In genomic region chr10:25359959-25360811, GRCm38 (mm10) we compare ENCODE assay signal across 8 mouse cellular contexts. TPM values are rescaled to one million over a fixed set of nuclear protein-coding genes. Genes with fewer than 3 reads are reported as not detected.
DNase-seq lines count a peak whose midpoint lies in the region; ATAC-seq lines count a peak whose summit lies in the region.

No protein-coding gene starts in this region.

- H3K36me3 ChIP-seq in embryonic facial prominence, embryonic 15.5 days: no peaks in the 10 kb centered on the region
- no peaks in the 10 kb centered on the region for H3K36me3 ChIP-seq in limb, embryonic 12.5 days
- no peaks in the 10 kb centered on the region for H3K36me3 ChIP-seq in midbrain, embryonic 13.5 days
- H3K36me3 ChIP-seq in stomach, embryonic 16.5 days (ENCODE audit: control insufficient read depth, insufficient read depth, low read length): no peaks in the 10 kb centered on the region

- no peaks in the 10 kb centered on the region for H3K9me3 ChIP-seq in embryonic facial prominence, embryonic 15.5 days (replicated peaks)
- H3K9me3 ChIP-seq in limb, embryonic 12.5 days: no peaks in the 10 kb centered on the region
- H3K9me3 ChIP-seq in midbrain, embryonic 13.5 days: no peaks in the 10 kb centered on the region
- H3K9me3 ChIP-seq in stomach, embryonic 16.5 days (replicated peaks; ENCODE audit: control insufficient read depth, low read length): no peaks in the 10 kb centered on the region

- H3K4me3 ChIP-seq in embryonic facial prominence, embryonic 15.5 days (replicated peaks): peak overlapping the region; percentile 79
- H3K4me3 ChIP-seq in limb, embryonic 12.5 days (replicated peaks): peak overlapping the region; percentile 98
- peak overlapping the region; percentile 76 for H3K4me3 ChIP-seq in midbrain, embryonic 13.5 days (replicated peaks)
- H3K4me3 ChIP-seq in stomach, embryonic 16.5 days (replicated peaks; ENCODE audit: low read length): peak overlapping the region; percentile 82

- no peaks in the 10 kb centered on the region for H3K27me3 ChIP-seq in embryonic facial prominence, embryonic 15.5 days
- no peaks in the 10 kb centered on the region for H3K27me3 ChIP-seq in limb, embryonic 12.5 days
- peaks cover 7% of the 10 kb centered on the region; the same call in 1 of the 2 replicates for H3K27me3 ChIP-seq in midbrain, embryonic 13.5 days
- no peaks in the 10 kb centered on the region for H3K27me3 ChIP-seq in stomach, embryonic 16.5 days (ENCODE audit: control insufficient read depth, insufficient read depth, low read length)

- WGBS in embryonic facial prominence, embryonic 15.5 days: under 1% methylated on average over 53 of the region's 84 CpGs
- WGBS in limb, embryonic 12.5 days: under 1% methylated on average over 68 of the region's 84 CpGs
- under 1% methylated on average over 32 of the region's 84 CpGs for WGBS in midbrain, embryonic 13.5 days
- under 1% methylated on average over 71 of the region's 84 CpGs for WGBS in stomach, embryonic 16.5 days

- H3K4me2 ChIP-seq in embryonic facial prominence, embryonic 15.5 days (replicated peaks): peak overlapping the region; percentile 65
- peak overlapping the region; percentile 76 for H3K4me2 ChIP-seq in limb, embryonic 12.5 days
- H3K4me2 ChIP-seq in midbrain, embryonic 13.5 days (replicated peaks): peak overlapping the region; percentile 70
- peak overlapping the region; percentile 78 for H3K4me2 ChIP-seq in stomach, embryonic 16.5 days (ENCODE audit: low read depth, low read length)

- ATAC-seq in cerebellum, adult (ENCODE audit: insufficient number of reproducible peaks, low FRiP score, low TSS enrichment): peak; percentile 47; the same call in 1 of the 2 replicates
- peak; percentile 48; the same call in 1 of the 2 replicates for ATAC-seq in embryonic facial prominence, embryonic 15.5 days (ENCODE audit: insufficient number of reproducible peaks, low FRiP score, low TSS enrichment, low read depth)
- ATAC-seq in limb, embryonic 12.5 days (ENCODE audit: insufficient number of reproducible peaks, insufficient read depth, low FRiP score, low TSS enrichment, low read depth): peak; percentile 24; the same call in 1 of the 2 replicates
- peak; percentile 88 for ATAC-seq in midbrain, embryonic 13.5 days
- peak; percentile 19 for ATAC-seq in stomach, embryonic 16.5 days (ENCODE audit: insufficient read depth, low FRiP score)

- DNase-seq in cerebellum, adult 11 months: no peak
- peak; percentile 45 to 80 for DNase-seq in adrenal gland, adult (ENCODE audit: inconsistent age in 2 of 2, low spot score in 1 of 2)
- peak; percentile 42 for DNase-seq in heart, postnatal 4 days

- peak overlapping the region; percentile 83 for H3K9ac ChIP-seq in embryonic facial prominence, embryonic 15.5 days
- peak overlapping the region; percentile 96 for H3K9ac ChIP-seq in limb, embryonic 12.5 days (replicated peaks)
- peak overlapping the region; percentile 79 for H3K9ac ChIP-seq in midbrain, embryonic 13.5 days (replicated peaks)
- H3K9ac ChIP-seq in stomach, embryonic 16.5 days (ENCODE audit: low read length): peak overlapping the region; percentile 92

- peak overlapping the region; percentile 90 for H3K27ac ChIP-seq in embryonic facial prominence, embryonic 15.5 days (replicated peaks)
- peak overlapping the region; percentile 92 for H3K27ac ChIP-seq in limb, embryonic 12.5 days
- peak overlapping the region; percentile 62 for H3K27ac ChIP-seq in midbrain, embryonic 13.5 days
- H3K27ac ChIP-seq in stomach, embryonic 16.5 days (ENCODE audit: low read length): peak overlapping the region; percentile 87

- peaks cover 23% of the 10 kb centered on the region for H3K4me1 ChIP-seq in embryonic facial prominence, embryonic 15.5 days
- peaks cover 41% of the 10 kb centered on the region for H3K4me1 ChIP-seq in limb, embryonic 12.5 days (replicated peaks)
- peaks cover 13% of the 10 kb centered on the region for H3K4me1 ChIP-seq in midbrain, embryonic 13.5 days (replicated peaks)
- peaks cover 17% of the 10 kb centered on the region for H3K4me1 ChIP-seq in stomach, embryonic 16.5 days (ENCODE audit: control insufficient read depth, insufficient read depth, low read length)

RNA-seq across cellular contexts. Expression of gene Epb41l2, which starts 0.6 kb away (rescaled TPM):
- polyA plus RNA-seq in embryonic facial prominence, embryonic 15.5 days (2015; fragmentation: Nextera tagmentation; extraction: Ambion mirVana): 78.9 and 79.8 TPM in 2 replicates
- 10 to 100 TPM; 90.5 to 91.5 TPM for total RNA-seq in heart, postnatal 4 days (2021)
- polyA plus RNA-seq in limb, embryonic 12.5 days (2016; fragmentation: Nextera tagmentation; extraction: Ambion mirVana): 106 and 111 TPM in 2 replicates
- 21.7 and 25.6 TPM in 2 replicates for polyA plus RNA-seq in midbrain, embryonic 13.5 days (2015; fragmentation: Nextera tagmentation; extraction: Ambion mirVana)
- 60.9 and 62.8 TPM in 2 replicates for polyA plus RNA-seq in stomach, embryonic 16.5 days (2015; fragmentation: Nextera tagmentation; extraction: Ambion mirVana)

RNA-seq across cellular contexts. Expression of gene Akap7, which starts 52.5 kb away (rescaled TPM):
- 18.8 and 22.3 TPM in 2 replicates for polyA plus RNA-seq in embryonic facial prominence, embryonic 15.5 days (2015; fragmentation: Nextera tagmentation; extraction: Ambion mirVana)
- total RNA-seq in heart, postnatal 4 days (2021): 10 to 100 TPM; 48.1 to 52.5 TPM
- 19.8 and 24.1 TPM in 2 replicates for polyA plus RNA-seq in limb, embryonic 12.5 days (2016; fragmentation: Nextera tagmentation; extraction: Ambion mirVana)
- polyA plus RNA-seq in midbrain, embryonic 13.5 days (2015; fragmentation: Nextera tagmentation; extraction: Ambion mirVana): 20.9 and 21.3 TPM in 2 replicates
- polyA plus RNA-seq in stomach, embryonic 16.5 days (2015; fragmentation: Nextera tagmentation; extraction: Ambion mirVana): 12.6 and 15.3 TPM in 2 replicates

Comparison
In these comparisons a context has a peak if more than half of its experiments do, and no peak if none do; other contexts are left out.
1. ATAC-seq: peak in every context shown above with its lines; median percentile 88 in midbrain, embryonic 13.5 days; 48 in embryonic facial prominence, embryonic 15.5 days; 47 in cerebellum, adult; 24 in limb, embryonic 12.5 days; 19 in stomach, embryonic 16.5 days.